Mouse (Mus musculus) midbrain, embryonic 12.5 days (tissue): Measurements from ENCODE around the gene Gm37240. TPM values are rescaled to one million over a fixed set of nuclear protein-coding genes. Genes with fewer than 3 reads are reported as not detected.

ENCODE experiments used
- ATAC-seq: fragments of 200-750 bp; cut with Nextera tagmentation; 2 replicates; pipeline ENCODE4 v1.8.0; 2017; ENCODE audit warnings: low read depth, moderate TSS enrichment, moderate library complexity; ENCODE audit not compliant: low FRiP score
- H3K27ac ChIP-seq: fragments of 300-500 bp; sonication (generic); replicated peaks from 2 replicates; pipeline ENCODE4 v1.5.1; 2016; ENCODE audit warnings: mild to moderate bottlenecking
- H3K27me3 ChIP-seq: fragments of 300-500 bp; sonication (generic); 2 replicates; pipeline ENCODE4 v1.6.1; 2016; ENCODE audit warnings: mild to moderate bottlenecking
- H3K36me3 ChIP-seq: fragments of 300-500 bp; sonication (generic); 2 replicates; pipeline ENCODE4 v1.6.1; 2016
- H3K4me1 ChIP-seq: fragments of 300-500 bp; sonication (generic); 2 replicates; pipeline ENCODE4 v1.6.1; 2016
- H3K4me2 ChIP-seq: fragments of 300-500 bp; sonication (generic); replicated peaks from 2 replicates; pipeline ENCODE4 v1.6.1; 2016; ENCODE audit warnings: mild to moderate bottlenecking, moderate library complexity
- H3K4me3 ChIP-seq: fragments of 300-500 bp; sonication (generic); 2 replicates; pipeline ENCODE4 v1.5.1; 2016; ENCODE audit warnings: mild to moderate bottlenecking
- H3K9ac ChIP-seq: fragments of 300-500 bp; sonication (generic); replicated peaks from 2 replicates; pipeline ENCODE4 v1.6.1; 2016; ENCODE audit warnings: mild to moderate bottlenecking, moderate library complexity
- H3K9me3 ChIP-seq: fragments of 300-500 bp; sonication (generic); 2 replicates; pipeline ENCODE4 v1.6.1; 2016; ENCODE audit warnings: mild to moderate bottlenecking
- WGBS: fragments of 180-500 bp; shearing (Covaris S2); methylation state at CpG from one replicate; pipeline ENCODE4 v1.1.7; 2016; 5-methylcytosine and 5-hydroxymethylcytosine counted together
- polyA plus RNA-seq: library from polyadenylated mRNA; unstranded; fragments of >200 nt; fragmentation: Nextera tagmentation; extraction: Ambion mirVana; gene quantifications from 2 replicates; pipeline ENCODE4 v1.2.1, GENCODE M21; 2016

Gene Gm37240
- polyA plus RNA-seq, 1 experiment from 2014 or later = 0.96 TPM

DNA sequence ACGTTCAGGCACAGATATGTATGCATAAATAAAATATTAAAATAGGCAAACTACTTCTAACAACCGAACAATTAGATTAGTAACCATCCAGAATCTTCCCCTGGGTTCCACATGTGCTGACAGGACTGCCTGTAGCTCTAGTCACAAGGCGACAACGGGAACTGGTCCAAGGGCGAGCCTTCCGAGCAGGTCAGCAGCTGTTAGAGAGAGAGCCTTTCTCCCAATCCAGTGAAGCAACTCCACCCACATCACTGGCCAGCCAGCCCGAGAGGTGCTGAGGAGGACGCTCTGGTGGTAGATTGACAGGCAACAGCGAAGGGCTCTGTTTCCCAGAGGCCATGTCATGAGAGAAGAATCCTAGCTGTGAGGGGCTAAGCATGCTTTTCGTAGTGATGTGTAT, 1178.8 kb downstream of the Gm37240 start:
- no peaks in the 10 kb centered on the region for H3K4me1 ChIP-seq
- no peak overlapping the region for H3K4me2 ChIP-seq
- no peak overlapping the region for H3K9ac ChIP-seq
- 85% methylated on average over 10 of the region's 10 CpGs for WGBS
- no peak overlapping the region for H3K27ac ChIP-seq
- 0 out of 2 replicates have a peak, but pooled peaks cover 3% of the 10 kb centered on the region for H3K9me3 ChIP-seq
- H3K27me3 ChIP-seq = no peaks in the 10 kb centered on the region
- no peak overlapping the region for H3K4me3 ChIP-seq
- no peak for ATAC-seq
- H3K36me3 ChIP-seq = no peaks in the 10 kb centered on the region

DNA sequence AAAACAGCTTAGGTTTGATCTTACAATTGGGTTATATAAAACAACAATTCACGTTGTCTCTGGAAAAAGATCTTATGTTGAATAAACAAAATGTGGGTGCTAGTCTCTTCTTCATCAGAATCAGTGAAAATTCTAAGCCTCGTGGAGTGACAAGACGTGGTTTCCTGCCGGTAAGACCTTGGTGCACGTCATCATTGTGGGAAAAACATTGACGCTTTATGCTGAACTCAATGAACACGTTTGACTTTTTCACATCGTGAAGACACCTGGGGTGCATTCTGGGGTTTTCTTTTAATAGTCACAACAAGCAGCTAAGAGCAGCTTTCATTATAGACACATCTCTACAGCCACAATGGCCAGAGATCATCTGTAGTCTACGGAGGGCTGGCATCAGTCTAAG, 1182.1 kb downstream of the Gm37240 start:
- no peak overlapping the region for H3K9ac ChIP-seq
- peaks cover 6% of the 10 kb centered on the region; the same call in 1 of the 2 replicates for H3K4me1 ChIP-seq
- no peaks in the 10 kb centered on the region for H3K27me3 ChIP-seq
- 93% methylated on average over 9 of the region's 9 CpGs for WGBS
- H3K4me2 ChIP-seq = no peak overlapping the region
- H3K36me3 ChIP-seq = no peaks in the 10 kb centered on the region
- 0 out of 2 replicates have a peak, but pooled peaks cover 3% of the 10 kb centered on the region for H3K9me3 ChIP-seq
- no peak overlapping the region for H3K27ac ChIP-seq
- no peak for ATAC-seq
- no peak overlapping the region for H3K4me3 ChIP-seq

DNA sequence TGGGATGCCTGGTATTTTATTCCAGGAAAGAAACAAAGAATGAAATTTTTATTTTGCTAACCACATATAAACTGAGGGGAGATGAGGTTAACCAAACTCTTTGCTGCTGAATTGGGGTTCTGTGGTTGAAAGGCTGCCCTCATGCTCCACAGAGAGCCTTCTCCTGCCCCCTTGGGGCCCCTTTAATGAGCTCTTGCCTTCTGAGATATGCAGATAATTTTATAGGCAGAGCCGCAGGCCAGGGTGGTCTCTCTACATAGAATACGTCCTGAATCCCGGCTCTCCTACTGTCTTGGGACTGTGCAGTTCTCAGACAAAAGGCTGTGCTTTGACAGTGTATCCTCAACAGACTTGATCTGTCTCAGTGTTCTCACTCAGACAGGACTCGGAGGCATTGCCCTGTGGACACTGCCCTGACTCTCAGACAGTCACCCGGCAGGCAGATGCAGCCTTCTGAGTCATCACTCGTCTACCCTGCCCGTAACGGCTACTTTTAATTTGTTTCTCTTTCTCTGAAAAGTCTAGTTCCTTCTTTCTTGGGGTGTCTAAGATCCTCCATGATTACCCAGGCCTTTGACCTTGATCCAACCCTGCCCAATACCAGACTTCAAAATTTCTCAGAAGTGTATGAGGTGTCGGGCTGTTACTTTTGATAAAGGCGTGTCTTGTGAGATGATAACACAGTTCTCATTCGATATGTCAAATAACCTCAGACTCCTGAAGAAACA, 1184.1 kb downstream of the Gm37240 start:
- H3K9ac ChIP-seq = no peak overlapping the region
- no peaks in the 10 kb centered on the region for H3K27me3 ChIP-seq
- no peaks in the 10 kb centered on the region for H3K36me3 ChIP-seq
- H3K9me3 ChIP-seq = 0 out of 2 replicates have a peak, but pooled peaks cover 3% of the 10 kb centered on the region
- peaks cover 6% of the 10 kb centered on the region; the same call in 1 of the 2 replicates for H3K4me1 ChIP-seq
- WGBS = 74% methylated on average over 11 of the region's 11 CpGs
- ATAC-seq = no peak
- H3K4me2 ChIP-seq = no peak overlapping the region
- H3K27ac ChIP-seq = no peak overlapping the region
- no peak overlapping the region for H3K4me3 ChIP-seq

DNA sequence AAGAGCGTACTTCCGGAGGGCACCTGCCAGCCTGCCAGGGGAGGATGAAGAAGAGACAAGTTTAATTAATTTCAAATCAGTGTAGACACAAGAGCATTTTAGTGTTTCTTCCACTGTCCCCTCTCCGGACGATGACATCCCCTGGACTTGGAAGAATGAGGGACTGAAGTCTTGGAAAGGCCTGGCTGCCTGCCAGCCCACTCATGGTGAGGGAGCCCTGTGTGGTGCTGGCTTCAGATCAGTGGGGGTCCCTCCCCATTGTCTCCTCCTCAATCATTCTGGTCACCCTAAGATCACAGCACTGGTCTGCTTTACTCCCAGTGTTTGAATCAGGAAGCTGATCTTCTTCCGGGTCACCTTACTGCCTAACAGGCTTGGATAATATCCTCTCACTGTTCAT, 1185.4 kb downstream of the Gm37240 start:
- 84% methylated on average over 5 of the region's 5 CpGs for WGBS

DNA sequence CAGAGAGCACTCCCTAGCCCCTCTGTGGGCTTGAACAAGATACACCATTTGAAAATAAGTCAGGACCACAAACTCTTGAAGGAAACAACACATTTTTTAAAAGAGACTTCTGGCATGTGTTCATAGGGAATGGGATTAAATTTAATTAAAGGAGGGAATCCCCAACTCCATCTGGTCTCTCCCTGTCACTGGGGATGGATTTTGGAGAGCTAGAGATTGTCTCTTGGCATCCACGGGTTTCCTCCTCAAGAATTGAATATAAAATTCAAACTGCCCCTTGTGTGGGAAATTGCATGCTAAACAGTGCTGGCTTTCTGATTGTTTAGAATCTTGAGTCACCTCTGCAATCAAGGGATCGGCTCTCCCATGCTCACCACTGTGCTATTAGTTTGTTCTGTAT, 1185.8 kb downstream of the Gm37240 start:
- H3K27ac ChIP-seq = no peak overlapping the region
- no peak for ATAC-seq
- WGBS = 68% methylated on average over 2 of the region's 2 CpGs

More for the DNA sequence above, 1185.4 kb downstream of the Gm37240 start:
- Histone ChIP-seq H3K4me1 (peaks cover 6% of the 10 kb centered on the region; the same call in 1 of the 2 replicates), H3K27me3 (no peaks in the 10 kb centered on the region), H3K27ac (no peak overlapping the region), H3K4me3 (no peak overlapping the region), H3K9ac (no peak overlapping the region), H3K36me3 (no peaks in the 10 kb centered on the region), H3K4me2 (no peak overlapping the region), H3K9me3 (0 out of 2 replicates have a peak, but pooled peaks cover 1% of the 10 kb centered on the region)
- ATAC-seq = no peak

DNA sequence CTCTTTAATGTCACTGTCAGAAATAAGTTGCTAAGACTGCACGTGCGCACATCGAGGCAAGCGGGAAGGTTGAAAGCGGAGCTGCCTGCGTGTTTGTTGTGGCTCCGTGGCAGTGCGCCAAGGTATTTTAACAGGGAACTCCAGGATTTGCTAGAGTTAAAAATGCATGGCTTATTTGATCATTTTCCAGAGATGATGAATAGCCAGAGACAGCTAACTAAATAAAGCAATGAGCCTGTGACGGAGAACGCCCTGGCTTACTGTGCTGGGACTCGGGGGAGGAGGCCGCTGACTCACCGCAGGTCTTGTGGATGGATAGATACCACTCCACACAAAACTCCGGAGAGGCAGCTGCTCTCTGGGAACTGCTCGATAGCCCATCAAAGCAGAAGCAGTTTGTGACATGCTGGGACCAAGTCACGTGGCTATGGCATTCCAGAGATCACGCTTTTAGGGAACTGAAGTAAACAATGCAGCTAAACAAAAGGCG, 1190.8 kb downstream of the Gm37240 start:
- peaks cover 7% of the 10 kb centered on the region; the same call in 1 of the 2 replicates for H3K27me3 ChIP-seq
- H3K9me3 ChIP-seq = no peaks in the 10 kb centered on the region
- 58% methylated on average over 18 of the region's 18 CpGs for WGBS
- H3K4me2 ChIP-seq = no peak overlapping the region
- H3K4me3 ChIP-seq = no peak overlapping the region
- no peak overlapping the region for H3K9ac ChIP-seq
- no peak overlapping the region for H3K27ac ChIP-seq
- H3K4me1 ChIP-seq = peaks cover 9% of the 10 kb centered on the region; the same call in 1 of the 2 replicates
- 0 out of 2 replicates have a peak, but pooled peaks have one; percentile 34 for ATAC-seq
- no peaks in the 10 kb centered on the region for H3K36me3 ChIP-seq

More for the DNA sequence above, 1185.8 kb downstream of the Gm37240 start:
- no peaks in the 10 kb centered on the region for H3K27me3 ChIP-seq
- H3K4me2 ChIP-seq = no peak overlapping the region
- H3K9me3 ChIP-seq = no peaks in the 10 kb centered on the region
- H3K36me3 ChIP-seq = no peaks in the 10 kb centered on the region
- H3K4me1 ChIP-seq = peaks cover 10% of the 10 kb centered on the region
- H3K9ac ChIP-seq = no peak overlapping the region
- no peak overlapping the region for H3K4me3 ChIP-seq

DNA sequence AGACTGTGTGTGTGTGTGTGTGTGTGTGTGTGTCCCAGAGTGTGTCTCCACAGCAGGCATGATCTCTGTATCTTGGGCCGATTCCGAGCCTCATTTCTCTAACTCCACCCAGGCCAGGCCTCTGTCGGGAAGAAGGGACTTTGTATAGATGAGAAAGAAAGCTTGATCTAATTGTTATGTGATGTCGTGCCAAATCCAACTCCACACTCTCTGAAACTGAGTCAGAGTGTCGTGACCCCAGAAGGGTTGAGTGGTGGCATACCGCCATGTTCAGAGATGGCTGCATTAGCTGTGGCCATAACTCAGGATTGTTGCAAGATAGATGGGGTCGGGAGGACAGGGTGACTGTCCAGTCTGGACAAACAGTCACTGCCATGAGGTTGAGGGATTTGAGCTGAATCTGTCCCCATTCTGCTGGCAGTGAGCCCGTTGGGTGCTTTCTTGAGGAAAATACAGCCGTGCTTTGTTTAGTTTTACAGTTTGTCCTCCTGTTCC, 1191.4 kb downstream of the Gm37240 start:
- Histone ChIP-seq H3K9me3 (no peaks in the 10 kb centered on the region), H3K27me3 (peaks cover 7% of the 10 kb centered on the region; the same call in 1 of the 2 replicates), H3K9ac (no peak overlapping the region), H3K4me3 (no peak overlapping the region), H3K27ac (no peak overlapping the region), H3K4me2 (no peak overlapping the region), H3K4me1 (peaks cover 9% of the 10 kb centered on the region; the same call in 1 of the 2 replicates), H3K36me3 (no peaks in the 10 kb centered on the region)
- ATAC-seq = no peak
- WGBS = 76% methylated on average over 9 of the region's 9 CpGs

DNA sequence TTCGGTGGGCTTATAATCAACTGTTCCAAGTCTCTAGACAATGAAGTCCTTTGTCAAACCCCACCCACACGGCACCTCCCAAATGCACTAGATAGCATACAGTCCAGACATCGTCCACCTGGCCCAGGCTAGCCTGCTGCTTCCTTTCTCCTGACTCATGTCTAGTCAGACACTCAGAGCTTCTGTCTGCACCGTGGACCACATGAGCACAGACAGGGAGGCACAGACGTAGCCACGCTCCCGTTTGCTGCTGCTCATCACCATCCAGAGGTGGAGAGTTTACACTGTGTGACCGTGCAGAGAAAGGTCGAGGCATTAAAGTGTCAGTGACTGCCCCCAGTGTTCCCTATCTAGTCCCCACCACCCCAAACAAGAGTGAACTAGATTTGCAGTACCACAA, 1191.9 kb downstream of the Gm37240 start:
- H3K9ac ChIP-seq = no peak overlapping the region
- no peak overlapping the region for H3K4me3 ChIP-seq
- H3K27me3 ChIP-seq = peaks cover 7% of the 10 kb centered on the region; the same call in 1 of the 2 replicates
- peaks cover 9% of the 10 kb centered on the region; the same call in 1 of the 2 replicates for H3K4me1 ChIP-seq
- no peaks in the 10 kb centered on the region for H3K9me3 ChIP-seq
- no peak for ATAC-seq
- WGBS = 82% methylated on average over 9 of the region's 9 CpGs
- no peak overlapping the region for H3K4me2 ChIP-seq
- no peaks in the 10 kb centered on the region for H3K36me3 ChIP-seq
- H3K27ac ChIP-seq = no peak overlapping the region

DNA sequence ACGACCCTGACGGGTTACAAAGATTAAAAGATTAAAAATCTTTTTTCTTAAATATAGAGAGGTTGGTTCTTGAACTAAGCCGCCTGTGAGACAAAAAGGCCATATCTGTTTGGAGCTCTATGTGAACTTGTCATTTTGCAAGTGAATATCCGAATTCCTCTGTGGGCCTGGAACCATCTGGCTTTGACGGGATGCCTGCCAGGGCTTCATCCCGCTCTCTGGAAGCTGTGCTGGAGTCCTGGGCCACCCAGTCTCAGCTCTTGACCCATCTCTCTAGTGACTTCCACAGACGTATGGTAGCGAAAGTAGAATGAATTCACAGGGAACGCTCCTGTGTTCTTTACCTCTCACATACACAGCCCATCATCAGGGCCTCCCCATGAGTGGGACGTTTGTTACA, 1193.4 kb downstream of the Gm37240 start:
- Histone ChIP-seq H3K27me3 (peaks cover 7% of the 10 kb centered on the region; the same call in 1 of the 2 replicates), H3K9ac (no peak overlapping the region), H3K9me3 (no peaks in the 10 kb centered on the region), H3K36me3 (no peaks in the 10 kb centered on the region), H3K4me1 (peaks cover 14% of the 10 kb centered on the region; the same call in 1 of the 2 replicates), H3K4me2 (no peak overlapping the region), H3K4me3 (no peak overlapping the region), H3K27ac (no peak overlapping the region)
- ATAC-seq = no peak
- WGBS = 73% methylated on average over 10 of the region's 10 CpGs

DNA sequence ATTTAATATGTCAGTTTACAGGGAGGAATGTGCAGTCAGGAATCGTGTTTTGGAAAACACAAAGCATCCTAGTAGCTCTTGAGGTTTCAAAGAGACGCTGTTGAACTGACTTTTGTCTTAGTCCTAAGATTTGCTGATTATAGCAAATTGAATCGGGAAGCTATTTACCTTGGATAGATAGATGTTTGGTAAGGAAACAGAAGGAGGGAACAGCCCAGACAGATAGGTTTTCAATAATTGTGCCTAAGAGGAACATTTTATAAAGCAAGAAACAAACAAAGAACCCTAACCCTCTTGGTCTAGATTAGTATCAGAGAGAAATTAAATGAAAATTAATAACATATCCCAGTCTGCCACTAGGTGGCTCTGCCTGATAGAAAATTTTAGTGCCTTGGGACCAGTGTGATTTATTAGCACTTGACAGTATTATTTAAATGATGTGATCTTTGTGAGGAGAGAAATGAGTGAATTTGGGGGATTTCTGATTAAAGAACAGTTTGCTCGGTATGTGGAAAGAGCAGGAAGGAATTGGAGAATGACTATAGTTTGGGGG, 1194.6 kb downstream of the Gm37240 start:
- peaks cover 15% of the 10 kb centered on the region for H3K4me1 ChIP-seq
- no peak overlapping the region for H3K9ac ChIP-seq
- 61% methylated on average over 4 of the region's 4 CpGs for WGBS
- H3K4me3 ChIP-seq = no peak overlapping the region
- H3K27ac ChIP-seq = no peak overlapping the region
- no peaks in the 10 kb centered on the region for H3K9me3 ChIP-seq
- no peak overlapping the region for H3K4me2 ChIP-seq
- no peaks in the 10 kb centered on the region for H3K36me3 ChIP-seq
- peaks cover 10% of the 10 kb centered on the region; the same call in 1 of the 2 replicates for H3K27me3 ChIP-seq
- ATAC-seq = no peak

DNA sequence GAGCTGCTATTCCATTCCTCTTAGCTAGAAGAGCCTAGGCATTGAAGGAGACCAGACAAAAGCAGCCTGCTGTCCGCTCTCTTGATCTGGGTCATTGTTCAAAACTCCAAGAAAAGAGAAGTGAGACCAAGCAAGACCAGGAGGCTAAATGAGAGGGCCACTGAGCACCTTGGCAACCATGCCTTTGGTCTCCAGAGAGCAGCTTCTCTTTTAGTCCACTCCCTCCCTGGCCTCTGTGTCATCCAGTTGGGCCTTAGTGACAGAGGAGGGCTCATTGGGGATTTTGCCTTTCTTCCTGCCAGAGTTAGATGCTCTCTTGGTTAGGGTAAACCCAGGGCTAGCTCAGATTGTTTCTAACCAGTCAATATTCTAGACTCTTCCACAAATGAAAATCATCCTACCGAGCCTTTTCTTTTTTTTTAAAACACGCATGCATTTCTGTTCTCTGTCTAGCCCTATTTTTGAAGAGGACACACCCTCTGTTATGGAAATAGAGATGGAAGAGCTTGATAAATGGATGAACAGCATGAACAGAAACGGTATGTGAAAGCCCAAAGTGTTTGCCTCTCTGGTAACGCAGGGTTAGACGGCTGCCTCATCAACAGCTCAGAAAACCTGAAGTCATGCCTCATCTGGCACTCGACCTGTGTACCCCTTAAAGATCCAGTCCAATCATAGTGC, 1197.1 kb downstream of the Gm37240 start:
- no peaks in the 10 kb centered on the region for H3K9me3 ChIP-seq

More for the DNA sequence above, 1197.1 kb downstream of the Gm37240 start:
- H3K9ac ChIP-seq = no peak overlapping the region
- H3K27ac ChIP-seq = no peak overlapping the region
- WGBS = 63% methylated on average over 7 of the region's 7 CpGs
- H3K4me1 ChIP-seq = peaks cover 13% of the 10 kb centered on the region; the same call in 1 of the 2 replicates
- peaks cover 10% of the 10 kb centered on the region; the same call in 1 of the 2 replicates for H3K27me3 ChIP-seq
- ATAC-seq = no peak
- no peak overlapping the region for H3K4me2 ChIP-seq
- no peaks in the 10 kb centered on the region for H3K36me3 ChIP-seq
- no peak overlapping the region for H3K4me3 ChIP-seq
